Mouse (Mus musculus): ENCODE results near the gene Sptlc2.

DNA sequence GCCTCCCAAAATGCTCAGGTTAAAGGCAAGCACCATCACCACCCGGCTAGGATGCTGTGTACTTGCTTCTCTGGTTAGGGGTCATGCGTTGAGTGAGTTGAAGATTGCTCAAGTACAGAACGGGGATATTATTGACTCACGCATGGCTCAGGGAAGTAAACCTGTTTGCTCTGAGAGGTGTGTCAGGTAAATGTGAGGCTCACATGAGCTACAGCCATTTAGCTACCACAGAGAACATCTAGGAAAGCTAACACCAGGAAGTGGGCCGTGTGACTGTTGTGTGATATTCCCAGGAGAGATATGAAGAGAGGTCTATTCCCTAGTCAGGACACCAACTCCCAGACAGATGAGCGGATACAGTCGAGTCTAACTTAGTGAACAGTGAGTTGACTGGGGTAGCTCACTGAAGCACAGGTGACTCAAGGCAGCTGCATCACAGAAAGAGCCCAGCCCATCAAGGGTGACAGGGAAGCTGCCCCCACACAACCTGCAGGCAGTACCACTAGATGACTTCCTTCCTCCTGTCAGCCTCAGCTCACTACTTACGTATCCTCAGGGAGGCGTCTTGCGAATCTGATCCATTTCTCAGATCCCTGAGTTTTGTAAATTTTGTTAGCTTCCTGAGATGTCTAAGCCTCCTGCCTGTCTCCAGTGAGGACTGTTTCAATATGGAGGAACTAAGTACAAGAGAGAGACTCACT, 11.1 kb upstream of the Sptlc2 start:
- TF ChIP-seq CTCF (conservative IDR thresholded peaks at IDR 0.05; ENCODE audit: insufficient read depth, insufficient read length, low read depth, low read length) (no peak), POLR2A (IDR thresholded peaks at IDR 0.05; ENCODE audit: low read depth, low read length) (no peak)

All from kidney, adult 2 months (tissue).